Mouse (Mus musculus) cerebellum, adult (tissue): Measurements from ENCODE around the gene Spns2.

ENCODE experiments used
- ATAC-seq: cut with Nextera tagmentation; 2 replicates; pipeline ENCODE4 v1.9.2; 2017; ENCODE audit warnings: mild to moderate bottlenecking, moderate library complexity, mixed read lengths; ENCODE audit not compliant: insufficient number of reproducible peaks, low FRiP score, low TSS enrichment

Gene Spns2

DNA sequence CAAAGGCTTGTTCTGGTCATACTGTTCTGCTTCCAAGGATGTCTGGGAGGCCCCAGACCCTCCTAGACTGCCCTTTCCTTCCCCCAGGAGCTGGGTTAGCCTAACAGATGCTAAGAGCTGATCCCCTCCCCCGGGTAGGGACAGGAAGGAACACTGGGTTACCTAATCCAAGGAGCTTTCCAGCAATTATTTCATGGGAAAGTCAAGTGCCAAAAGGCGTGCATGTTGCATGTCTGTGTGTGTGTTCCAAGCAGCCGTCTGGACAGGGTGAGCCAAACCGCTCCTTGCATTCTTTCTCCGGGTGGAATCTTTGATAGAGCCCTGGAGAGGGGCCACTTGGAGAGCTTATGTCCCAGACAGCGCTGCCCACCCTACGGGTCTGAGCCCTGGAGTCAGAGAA, 76.7 kb downstream of the Spns2 start:
- ATAC-seq: no peak

DNA sequence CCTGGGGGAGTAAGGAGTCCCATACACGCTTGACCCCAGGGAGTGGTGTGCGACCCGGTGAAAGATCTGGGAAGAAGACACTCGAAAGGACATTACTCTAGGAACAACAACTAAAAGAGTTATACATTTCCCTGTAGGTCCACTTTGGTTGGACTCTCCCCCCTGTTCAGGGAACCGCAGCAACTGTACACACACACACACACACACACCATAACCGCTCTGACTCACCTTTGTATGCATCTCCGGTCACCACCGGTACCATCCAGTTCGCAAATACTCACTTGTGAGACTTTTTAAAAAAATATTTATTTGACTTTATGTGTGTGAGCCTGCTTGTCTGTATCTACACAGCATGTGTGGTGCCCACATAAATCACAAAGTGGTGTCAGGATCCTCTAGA, 77.8 kb downstream of the Spns2 start:
- no peak for ATAC-seq

DNA sequence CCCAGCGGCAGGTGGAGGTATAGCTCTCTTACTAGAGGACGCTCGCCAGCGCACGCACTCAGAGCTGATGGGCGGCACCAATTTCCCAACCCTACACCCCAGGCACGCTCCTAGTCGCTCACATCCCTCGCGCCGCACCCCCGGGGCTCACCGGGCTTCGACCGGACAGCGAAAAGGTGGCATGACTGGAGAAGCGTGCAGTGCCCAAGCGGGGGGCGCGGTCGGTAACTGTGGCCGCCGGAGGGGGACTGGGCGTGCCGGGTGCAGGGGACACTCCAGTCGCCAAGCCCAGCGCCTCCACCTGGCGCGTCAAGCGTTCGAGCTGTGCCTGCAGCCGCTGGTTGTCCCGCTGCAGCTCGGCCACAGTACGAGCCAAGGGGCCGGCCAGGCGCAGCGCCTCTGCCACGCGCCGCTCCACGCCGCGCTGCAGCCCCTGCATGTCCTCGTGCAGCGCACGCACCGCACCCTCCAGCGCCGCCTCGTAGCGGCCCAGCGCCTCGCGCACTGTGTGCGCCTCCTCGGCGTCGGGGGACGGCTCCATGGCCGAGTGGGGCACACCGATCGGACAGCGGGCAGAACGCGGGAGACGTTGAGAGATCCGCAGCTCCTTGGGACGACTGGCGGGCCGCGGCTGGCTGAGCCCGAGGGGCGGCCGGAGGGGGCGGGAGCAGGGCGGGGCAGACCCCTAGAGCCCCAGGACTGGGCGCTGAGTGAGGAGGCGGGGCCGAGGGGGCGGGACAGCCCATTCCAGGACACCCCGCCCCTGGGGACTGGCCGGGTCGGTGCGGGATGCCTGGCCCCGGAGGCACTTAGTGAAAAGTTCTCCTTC, 78.4 kb downstream of the Spns2 start, which contains the start of gene Smtnl2:
TSS of gene Smtnl2 (minus strand) at position 621 of the 829 bp plus-strand sequence.
- ATAC-seq: no peak

DNA sequence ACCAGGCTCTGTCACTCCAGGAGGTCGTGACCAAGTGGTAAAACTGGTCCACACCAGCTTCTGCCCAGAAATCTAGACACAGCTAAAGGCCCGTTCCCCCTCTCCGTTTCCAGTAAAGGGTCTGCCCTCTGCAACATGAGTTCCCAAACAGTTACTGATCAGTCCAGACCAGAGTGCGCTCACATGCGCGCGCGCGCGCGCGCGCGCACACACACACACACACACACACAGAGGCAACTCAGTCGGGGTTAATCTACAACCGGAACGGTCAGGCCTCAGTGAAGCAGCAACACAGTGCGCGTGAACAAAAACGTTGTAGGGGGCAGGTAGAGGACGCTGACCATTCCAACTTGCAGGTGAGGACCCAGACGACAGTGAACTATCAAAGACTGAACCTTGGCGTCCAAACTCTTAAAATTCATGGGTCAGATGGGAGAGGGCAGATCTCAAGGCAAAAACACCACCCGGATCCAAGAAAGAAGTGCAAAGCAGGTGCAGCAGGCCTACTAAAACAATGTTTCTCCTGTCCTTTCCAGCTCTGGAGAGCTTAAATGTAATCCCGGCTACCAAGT, 79.1 kb downstream of the Spns2 start:
- ATAC-seq: no peak

DNA sequence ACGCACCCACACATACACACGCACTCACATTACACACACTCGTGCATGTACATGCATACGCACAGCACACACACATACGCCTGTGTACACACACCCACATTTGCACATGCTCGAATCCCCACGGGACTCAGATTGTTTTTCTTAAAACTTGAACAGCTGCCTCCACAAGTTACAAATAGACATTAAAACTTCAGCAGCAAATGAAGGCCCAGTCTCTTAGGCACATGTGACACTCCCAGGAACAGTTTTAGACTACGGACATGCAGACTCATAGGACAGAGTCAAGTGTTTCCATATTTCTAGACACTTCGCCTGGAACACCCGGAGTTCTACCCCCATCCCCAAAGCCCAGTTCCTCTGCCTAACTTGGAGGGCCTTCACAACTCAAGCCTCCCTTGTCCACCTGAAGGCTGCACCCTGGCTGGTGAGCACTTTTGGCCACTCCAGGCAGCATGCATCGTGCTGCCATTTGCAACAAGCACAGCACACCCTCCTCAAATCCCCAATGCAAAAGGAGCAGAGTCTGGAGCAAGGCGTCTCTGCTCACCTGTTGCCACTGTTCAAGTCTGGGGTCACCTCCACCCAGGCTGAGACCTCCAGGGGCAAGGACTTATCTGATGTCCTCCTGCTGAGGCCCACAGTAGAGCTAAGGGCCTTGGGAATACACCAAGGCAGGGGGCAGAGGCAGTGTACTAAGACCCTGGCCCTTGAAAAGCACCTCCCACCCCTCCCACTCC, 79.9 kb downstream of the Spns2 start:
- ATAC-seq: no peak

DNA sequence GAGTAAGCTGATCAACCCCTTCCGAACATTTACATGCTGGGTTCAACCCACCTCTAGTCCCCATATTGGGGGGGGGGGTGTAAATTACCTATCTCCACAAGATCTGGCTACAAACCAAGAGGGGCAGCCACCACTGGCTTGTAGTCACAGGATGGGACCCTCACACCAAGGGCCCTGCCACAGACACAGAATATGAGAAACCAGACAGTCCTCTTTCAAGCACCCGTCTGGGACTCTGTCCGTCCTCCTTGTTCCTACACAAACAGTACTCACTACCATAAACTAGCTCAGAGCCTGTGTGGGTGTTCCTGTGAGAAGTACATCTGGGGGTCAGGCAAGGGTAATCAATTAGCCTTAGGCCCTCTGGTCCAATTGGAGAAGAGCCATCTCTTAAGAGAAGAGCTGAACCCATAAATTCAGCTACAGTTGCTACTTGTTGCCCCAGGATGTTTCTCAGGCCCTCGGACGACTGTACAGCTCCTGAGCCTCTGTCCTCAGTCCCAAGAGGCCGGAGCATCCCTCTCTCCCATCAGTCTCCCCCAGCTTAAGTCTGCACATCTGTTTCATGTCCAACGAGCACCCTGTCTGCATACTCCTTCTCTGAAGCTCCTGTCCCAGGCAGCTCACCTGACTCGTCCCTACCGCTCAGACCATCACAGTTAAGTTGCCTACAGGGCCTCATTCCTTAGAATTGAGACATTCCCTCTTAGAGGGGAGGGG, 81.1 kb downstream of the Spns2 start:
- ATAC-seq: no peak

DNA sequence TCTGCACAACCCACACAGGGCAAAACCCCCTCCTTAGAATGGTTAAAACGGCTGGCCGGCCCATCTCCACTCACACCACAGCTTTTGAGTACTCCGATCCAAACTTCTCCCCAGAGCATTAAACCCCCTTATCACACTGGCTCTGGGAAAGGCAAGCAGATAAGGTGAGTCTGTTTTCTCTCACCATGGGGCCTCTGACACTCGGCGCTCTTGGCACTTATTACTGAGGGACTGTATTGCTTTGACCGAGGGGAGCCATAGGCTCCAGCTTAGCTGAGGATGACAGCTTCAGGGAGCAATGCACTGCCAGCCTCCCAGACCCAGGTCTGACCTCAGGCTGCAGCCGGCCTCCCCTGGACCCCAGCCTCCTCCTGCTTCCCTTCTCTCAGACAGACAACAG, 82.1 kb downstream of the Spns2 start:
- ATAC-seq: no peak

DNA sequence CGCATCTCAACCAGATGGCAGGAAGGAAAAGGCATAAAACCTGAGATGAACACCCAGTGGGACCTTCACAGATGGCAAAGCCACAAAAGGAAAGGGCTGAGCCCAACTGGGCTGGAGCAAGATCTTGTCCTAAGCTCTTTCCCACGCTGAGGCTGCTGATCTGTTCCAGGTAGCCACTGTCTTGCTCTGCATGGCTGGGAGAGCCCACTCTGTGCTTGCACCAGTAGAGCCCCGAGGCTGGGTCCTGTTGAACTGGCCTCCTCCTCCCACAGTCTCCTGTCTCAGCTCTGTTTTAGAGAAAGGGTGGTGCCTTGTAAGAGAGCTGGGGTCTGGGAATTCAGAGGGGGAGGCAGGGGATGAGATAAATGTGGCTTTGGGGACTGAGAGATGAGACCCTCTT, 82.6 kb downstream of the Spns2 start:
- ATAC-seq: no peak

DNA sequence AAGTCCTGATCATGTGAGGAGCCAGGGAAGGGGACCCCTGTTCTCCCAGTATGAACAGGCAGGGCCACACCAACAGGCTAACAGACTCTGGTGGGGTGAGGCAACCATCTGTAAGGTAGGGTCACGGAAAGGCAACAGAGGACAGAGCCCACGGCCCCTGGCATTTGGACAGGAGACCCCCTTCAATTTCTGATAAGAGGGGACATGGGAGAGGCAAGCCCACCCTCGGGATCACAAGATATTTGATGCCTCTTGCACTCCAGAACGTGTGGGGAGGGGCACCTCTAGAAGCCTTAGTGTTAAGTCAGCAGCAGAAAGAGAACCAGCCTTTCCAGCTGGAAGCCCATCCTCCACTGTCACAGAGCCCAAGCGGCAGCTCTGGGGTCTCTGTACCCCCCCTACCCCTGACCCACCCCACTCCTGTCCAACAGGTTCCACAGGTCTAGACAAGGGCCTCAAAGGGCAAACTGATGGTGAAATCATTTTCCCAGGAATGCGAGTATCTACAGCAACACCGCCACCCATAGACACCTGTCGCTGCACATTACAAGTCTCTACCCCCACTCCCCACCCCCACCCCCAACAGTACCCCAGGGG, 83.5 kb downstream of the Spns2 start:
- ATAC-seq: no peak

DNA sequence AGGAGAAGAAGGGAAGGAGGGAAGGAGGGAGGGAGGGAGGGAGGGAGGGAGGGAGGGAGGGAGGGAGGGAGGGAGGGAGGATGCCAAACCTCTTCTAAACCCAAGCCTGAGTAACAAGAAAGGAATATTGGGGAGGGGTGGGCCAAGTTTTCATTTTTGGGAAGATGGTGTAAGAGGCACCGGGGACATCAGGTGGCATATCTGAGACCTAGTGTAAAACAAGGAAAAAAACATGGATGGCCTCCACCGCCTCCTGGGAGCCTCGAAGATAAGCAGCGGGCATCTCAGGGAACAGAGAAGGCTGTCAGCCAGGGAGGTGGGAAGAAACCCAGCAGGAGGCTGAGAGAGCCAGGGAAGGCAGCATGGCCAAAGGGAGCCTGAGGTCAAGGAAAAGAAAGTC, 84.2 kb downstream of the Spns2 start:
- no peak for ATAC-seq

DNA sequence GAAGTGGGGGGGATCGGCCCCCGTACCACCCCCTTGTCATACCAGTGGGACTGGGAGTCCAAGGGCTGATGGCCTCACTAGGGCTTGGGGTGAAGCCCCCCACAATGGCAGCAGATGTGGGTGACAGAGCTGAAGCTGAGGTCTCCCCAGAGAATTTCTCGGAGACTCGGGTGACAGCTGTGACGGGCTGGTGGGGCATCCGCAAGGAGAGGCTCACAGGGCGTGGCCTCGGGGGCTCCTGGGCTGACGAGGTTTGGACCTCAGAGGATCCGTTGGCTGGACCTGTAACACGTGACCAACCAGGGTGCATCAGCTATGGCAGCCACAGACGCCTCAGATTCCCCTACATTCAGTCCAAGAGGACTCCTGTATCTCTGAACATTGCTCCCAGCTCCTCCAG, 86.7 kb downstream of the Spns2 start:
- ATAC-seq: no peak

DNA sequence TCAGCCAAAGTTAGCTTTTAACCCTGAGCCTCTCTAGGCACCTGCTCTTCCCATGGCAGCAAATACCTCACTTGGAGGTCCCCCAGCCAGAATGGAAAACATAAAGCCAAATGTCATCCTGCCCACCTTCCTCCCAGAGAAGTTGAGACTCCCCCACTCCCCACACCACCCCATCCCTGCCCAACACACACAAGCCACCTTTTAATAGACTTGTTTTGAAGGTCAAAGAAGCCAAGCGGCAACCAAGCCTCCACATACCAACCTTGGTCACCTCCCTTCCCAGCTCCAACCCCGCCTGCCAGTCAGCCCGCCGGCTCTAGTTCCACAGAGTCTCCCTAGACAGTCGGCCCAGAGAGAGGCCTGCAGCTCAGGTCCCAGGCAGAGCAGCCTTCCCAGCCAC, 87.7 kb downstream of the Spns2 start:
- no peak for ATAC-seq
